Mouse (Mus musculus): ENCODE measurements around the gene Oprl1.

The Oprl1 gene

DNA sequence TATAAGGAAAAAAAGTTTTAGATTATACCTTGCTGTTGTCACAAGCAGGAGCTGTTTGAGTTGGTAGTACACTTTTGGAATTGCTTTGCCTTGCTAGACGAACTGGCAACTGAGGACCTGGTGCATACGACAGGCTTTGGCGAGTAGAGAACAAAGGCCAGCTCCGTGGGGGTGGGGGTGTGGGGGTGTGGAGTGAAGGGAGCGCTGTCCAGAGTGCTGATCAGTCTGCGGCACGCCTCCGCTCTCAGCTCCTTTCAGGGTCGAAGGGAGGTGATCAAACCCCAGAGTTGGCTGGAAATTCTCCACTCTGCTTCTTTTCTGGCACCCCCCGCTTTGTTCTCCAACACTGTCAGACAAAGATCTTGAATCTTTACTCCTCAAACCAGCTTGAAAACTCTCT, 49.8 kb downstream of the Oprl1 start:
- DNase-seq (ENCODE audit: low read depth, low spot score) = peak; percentile 80

DNA sequence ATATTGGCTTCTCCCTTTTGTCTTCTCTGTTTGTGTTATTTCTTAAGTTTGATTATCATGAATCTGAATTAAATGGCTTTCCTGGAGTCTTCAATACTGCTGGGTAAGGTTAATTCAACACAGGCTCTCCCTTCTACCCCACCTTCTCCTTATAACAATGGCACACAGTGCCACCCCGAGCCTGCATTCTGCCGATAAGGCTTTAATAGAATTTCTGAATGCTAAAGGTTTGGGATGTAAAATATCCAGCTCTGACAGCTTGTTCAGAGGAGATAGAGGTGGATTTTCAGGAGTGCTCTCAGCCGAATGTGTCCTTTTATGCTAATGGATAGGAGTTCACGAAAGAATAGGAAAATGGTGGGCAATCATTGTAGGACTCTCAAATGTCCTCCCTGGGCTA, 50.4 kb downstream of the Oprl1 start:
- DNase-seq (ENCODE audit: low read depth, low spot score) = no peak

GRCm38 (mm10) chr2:181766672-181767557, 52.1 kb downstream of the Oprl1 start:
- DNase-seq (ENCODE audit: low read depth, low spot score) = peak; percentile 41

GRCm38 (mm10) chr2:181768451-181768850, 53.6 kb downstream of the Oprl1 start:
- no peak for DNase-seq (ENCODE audit: low read depth, low spot score)

GRCm38 (mm10) chr2:181769397-181769796, 54.6 kb downstream of the Oprl1 start:
- DNase-seq (ENCODE audit: low read depth, low spot score) = no peak
